Mouse (Mus musculus) erythroblast, embryonic 14.5 days (primary cell): Measurements from ENCODE around the gene Cacnb3.

Source experiments
- GATA1 ChIP-seq: IDR thresholded peaks from 2 replicates; pipeline ENCODE4 v1.6.1; 2012; ENCODE audit warnings: low read length, inconsistent platforms, mixed read lengths
- TAL1 ChIP-seq: IDR thresholded peaks from 3 replicates; pipeline ENCODE4 v1.6.1; 2012; ENCODE audit warnings: low read length, inconsistent platforms, mixed read lengths

- TF ChIP-seq GATA1 (no peak), TAL1 (no peak)
These were observed 20.5 kb upstream of the Cacnb3 start for GRCm38 (mm10) chr15:98610131-98610633.
